Mouse (Mus musculus): ENCODE measurements around the gene Bend3.
A peak's percentile ranks its signal among the peaks of the same experiment; 100 is the strongest.

Gene Bend3

DNA sequence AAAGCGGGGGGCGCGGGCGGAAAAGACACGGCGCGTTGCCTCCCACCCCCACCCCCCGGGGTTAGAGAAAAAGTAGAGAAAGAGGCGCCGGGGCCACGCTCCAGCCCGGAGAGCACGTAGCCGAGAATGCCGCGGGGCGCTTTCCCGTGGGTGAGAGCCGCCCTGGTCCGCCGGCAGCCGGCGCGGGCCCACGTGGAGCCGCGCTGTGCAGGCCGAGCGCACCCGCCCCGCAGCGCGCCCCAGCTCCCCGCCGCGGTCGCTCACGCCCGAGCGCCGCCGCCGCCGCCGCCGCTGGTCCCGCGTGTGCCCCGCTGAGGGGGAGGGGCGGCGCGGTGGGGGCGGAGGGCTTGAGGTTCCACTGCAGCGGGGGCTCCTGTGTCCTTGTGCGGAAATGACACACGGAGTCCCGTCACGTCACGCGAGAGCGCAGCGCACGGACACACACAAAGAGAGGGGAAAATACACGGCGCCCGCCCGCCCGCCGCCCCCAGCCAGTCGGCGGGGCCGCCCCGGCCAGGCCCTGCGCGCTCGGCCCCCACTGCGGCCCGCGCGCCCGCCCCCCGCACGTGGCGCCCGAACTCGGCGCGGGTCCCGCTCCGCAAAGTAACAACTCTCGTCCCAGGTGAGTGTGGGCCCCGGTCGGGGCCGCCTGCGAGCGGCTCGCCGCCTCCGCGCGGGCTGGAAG lies at the start of gene Bend3:
Bend3 (plus strand) TSS at position 81 of the 685 bp plus-strand sequence.
- peak; percentile 22 for DNase-seq (ENCODE audit: extremely low read depth, insufficient read length, low spot score)

DNA sequence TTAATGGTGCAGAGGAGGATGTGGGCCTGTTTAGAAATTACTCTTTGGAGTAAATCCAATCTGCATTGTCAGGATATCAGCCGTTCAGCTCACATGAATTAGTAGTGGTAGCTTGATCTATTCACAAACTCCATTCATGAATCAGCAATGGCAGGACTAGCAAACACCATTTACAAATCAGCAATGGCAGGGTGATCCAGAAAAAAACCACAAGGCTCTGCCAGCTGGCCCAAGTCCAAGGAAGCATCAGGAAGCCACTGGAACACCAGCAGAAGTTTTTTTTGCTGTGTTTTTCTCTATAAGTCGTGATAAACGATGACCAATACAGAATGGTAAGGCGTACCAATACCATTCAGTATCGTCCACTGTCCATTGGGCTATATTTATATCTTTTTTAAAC lies 48.0 kb upstream of the Bend3 start:
- no peak for DNase-seq (ENCODE audit: extremely low read depth, insufficient read length, low spot score)

DNA sequence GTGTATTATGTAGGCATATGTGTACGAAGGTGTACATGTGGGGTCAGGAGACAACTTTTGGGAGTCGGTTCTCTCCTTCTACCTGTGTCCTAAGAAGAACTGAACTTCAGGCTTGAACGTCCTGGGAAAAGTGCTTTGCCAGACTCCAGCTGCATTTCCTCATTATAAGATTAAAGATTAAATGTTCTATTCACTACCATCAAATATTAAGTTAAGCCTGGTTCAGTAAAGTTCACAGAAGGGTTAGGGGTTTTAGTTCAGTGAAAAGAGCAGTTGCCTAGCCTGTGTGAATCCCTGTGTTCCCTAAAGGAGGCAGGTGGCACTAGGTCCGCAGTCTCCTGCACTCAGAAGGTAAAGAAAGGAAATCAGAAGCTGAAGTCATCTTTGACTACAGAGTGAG lies 44.3 kb upstream of the Bend3 start:
- no peak for DNase-seq (ENCODE audit: extremely low read depth, insufficient read length, low spot score)

DNA sequence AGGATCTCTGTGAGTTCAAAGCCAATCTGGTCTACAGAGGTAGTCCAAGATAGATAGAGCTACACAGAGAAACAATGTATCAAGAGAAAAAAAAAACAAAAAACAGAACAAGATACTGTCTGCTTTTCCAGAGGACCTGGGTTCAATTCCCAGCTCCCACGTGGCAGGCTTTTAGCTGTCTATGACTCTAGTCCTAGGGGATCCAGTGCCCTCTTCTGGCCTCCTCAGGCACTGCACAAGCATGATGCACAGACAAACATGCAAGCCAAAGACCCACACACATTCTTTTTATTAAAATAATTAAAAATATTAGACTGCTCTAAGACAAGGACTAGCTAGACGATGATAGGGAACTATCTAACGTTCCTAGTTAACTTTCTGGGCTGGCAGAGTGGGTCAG lies 42.9 kb upstream of the Bend3 start:
- DNase-seq (ENCODE audit: extremely low read depth, insufficient read length, low spot score), result no peak

DNA sequence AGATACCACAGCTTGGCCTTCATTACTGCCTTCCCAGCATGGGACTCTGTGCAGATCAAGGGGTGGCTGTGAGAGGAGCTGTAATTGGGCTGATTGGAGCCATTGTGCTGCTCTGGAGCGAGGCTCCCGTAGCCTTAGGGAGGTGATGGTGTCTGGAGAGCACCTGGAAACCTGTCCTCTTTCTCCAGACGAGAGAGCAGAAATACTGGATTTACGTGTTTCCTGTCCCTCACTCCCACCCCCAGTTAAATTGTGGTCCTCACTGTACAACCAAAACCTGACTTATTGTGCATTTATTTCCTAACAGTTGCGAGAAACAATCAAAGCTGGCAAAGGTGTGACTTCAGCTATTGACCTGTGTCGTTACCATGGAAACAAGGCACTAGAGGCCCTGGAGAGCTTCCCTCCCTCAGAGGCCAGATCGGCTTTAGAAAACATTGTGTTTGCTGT lies 39.1 kb upstream of the Bend3 start:
- DNase-seq (ENCODE audit: extremely low read depth, insufficient read length, low spot score), result no peak

DNA sequence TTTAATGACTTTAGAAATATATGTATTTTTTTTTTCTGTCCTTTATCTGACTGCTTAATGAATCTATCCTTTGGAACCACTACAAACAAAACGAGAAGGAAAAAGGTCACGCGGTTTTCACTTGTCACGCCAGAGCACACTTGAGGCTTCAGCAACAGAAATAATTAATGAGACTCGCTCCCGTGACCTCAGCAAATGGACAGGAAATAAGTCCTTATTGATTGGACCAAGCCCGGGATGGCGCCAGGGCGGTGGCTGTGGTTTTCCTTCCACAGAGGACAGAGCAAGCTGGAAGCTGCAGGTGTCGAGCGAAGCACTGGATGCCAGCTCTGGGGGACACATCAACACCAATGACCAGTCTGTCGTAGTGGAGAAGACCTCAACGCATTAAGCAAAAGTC lies 38.6 kb upstream of the Bend3 start:
- no peak for DNase-seq (ENCODE audit: extremely low read depth, insufficient read length, low spot score)

DNA sequence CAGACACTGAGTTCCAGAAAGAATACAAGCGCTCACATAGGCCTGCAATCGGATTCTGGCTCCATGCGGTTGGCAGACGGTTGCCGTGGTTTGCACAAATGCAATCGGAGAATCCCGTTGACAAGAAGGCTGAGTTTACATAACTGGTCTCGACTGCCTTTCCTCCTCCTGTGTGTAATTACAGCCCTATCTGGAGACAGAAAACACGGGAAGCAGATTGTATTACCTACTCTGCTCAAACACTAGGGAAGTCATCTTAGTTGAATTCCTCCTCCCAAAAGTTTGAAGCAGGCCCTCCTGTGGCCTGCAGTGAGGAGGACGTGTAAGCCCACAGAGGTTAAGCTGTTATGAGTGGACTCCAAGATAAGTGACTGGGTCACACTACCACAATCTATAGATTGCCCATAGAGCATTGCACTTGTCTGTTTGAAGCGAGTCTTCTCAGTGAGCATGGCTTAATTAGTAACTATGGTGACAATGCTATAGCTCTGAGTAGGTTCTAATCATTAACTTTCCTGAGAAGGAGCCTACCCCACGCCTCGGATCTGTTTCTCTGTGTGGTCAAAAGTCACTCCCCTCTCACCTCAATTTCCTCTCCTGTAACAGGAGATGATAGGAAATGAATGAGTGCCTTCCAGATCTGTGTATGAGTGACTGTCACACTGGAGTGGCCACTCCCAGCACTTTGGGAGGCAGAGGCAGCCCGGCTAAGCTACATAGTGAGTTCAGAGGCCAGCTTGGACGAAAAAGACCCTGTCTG lies 37.5 kb upstream of the Bend3 start:
- no peak for DNase-seq (ENCODE audit: extremely low read depth, insufficient read length, low spot score)

DNA sequence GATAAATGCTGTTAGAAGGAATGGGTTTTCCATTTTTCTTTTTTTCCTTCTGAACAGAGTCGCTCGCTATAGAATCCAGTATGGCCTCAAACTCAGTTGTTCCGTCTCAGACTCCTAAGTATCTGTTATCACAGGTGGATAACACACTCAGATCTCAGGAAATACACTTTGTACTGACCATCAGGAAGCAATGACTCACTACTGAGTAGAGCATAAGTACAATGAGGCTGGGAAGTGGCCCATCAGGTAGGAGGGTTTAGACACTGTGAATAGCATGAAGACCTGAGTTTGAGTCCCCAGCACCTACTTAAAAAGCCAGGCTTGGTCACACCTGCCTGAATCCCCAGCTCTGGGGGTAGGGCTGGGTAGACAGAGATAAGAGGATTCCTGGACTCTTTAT lies 30.0 kb upstream of the Bend3 start:
- no peak for DNase-seq (ENCODE audit: extremely low read depth, insufficient read length, low spot score)

DNA sequence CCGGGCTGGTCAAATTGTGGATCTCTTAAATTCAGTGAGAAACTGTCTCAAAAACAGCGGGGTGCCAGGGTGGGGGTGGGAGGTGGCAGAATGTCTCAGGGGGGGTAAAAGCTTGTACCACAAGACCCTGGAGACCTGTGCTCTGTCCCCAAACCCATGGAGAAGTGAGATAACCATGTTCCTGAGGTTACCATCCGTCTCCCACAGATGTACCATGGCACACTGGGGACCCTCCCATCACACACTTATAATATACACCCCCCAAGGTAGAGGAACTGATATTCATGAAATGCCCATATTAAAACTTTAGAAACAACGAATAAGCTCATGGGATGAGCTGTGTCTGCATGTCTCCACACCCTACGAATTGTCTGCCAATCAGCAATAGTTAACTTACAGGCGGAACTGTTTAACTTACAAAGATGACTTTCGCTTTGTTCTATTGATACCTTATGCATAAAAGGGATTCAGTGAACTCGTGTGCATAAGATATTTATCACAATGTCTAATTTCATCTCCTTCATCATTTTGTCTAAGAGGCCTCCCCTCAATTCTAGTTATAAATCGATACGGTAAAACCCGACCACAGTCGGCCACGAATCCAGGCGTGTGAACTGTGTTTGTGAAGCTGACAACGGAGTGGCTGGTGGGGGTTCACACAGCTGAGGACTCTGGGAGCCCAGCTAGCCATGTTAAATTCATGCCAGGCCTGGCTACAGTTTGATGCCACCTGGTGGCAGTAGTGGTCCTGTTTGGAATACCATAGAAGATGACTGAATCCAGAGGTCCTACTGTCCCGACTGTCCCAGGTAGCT lies 26.6 kb upstream of the Bend3 start:
- peak; percentile 41 for DNase-seq (ENCODE audit: extremely low read depth, insufficient read length, low spot score)

DNA sequence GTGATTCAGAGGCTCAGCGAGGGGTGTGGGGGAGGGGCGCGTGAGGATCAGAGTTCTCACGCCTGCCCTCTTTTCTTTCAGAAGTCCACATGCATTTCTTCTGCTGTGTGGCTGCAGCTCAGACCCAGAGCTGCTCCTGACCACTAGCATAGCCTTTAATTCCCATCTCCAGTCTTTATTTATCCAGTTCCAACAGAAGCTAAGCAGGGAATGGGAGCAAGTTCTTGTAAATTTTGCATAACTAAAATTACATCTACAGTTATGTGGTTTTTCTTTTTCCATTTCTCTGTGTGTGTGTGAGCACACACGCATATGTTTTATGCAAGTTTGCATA lies 26.0 kb upstream of the Bend3 start:
- no peak for DNase-seq (ENCODE audit: extremely low read depth, insufficient read length, low spot score)

DNA sequence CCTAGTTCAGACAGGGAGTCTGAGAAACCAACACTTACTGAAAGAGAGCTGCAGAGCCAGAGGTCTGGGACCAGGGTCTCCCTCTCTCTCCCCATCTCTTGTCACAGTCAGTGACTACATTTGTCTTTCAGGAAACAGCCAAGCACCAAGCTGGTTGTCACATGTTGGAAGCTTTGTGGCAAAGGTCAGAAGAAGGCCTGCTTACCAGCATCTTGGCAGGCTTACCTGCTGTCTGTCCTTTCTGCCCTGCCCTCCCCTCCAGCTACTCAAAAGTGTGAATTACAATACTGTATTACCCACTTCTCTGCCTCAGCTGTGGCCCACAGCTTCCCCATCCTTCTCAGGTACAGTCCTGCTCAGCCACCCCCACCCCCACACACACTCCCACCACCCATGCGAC lies 24.4 kb upstream of the Bend3 start:
- no peak for DNase-seq (ENCODE audit: extremely low read depth, insufficient read length, low spot score)

DNA sequence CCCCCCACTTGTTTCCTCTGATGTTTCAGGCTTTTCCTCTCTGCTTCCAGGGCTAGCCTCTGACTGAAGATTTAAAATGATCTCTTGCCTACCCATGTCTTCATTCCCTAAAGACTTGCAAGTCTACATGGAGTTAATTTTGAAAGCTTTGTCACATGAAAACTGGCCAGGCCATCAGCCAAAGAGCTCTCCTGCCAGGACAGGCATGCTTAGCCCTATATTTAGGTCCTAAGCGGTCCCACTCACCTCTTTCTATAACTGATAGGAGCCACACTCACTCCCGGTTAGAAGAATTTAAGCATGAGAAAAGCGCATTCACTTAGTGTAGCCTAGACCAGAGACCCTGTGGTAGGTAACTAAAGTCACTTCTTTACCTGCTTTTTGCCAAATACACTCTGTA lies 24.0 kb upstream of the Bend3 start:
- DNase-seq (ENCODE audit: extremely low read depth, insufficient read length, low spot score), result no peak

DNA sequence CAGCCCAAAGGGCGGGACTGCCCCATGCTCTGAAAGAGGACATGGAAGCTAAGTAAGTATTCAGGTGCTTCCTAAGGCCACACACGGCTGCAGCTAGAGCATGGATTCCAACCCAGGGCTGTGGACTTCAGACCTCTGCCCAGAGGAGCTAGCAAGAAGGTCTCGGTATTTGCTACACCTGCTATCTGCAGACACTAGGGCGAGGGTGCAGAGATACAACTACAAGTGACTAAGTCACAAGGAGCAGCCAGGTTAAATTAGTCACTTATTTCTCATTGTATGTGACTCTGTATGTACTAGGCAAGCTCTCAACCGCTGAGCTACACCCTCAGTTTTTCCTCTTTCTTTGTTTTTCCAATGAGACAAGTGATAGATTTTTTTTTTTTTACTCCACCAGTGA lies 15.8 kb upstream of the Bend3 start:
- DNase-seq (ENCODE audit: extremely low read depth, insufficient read length, low spot score), result no peak

DNA sequence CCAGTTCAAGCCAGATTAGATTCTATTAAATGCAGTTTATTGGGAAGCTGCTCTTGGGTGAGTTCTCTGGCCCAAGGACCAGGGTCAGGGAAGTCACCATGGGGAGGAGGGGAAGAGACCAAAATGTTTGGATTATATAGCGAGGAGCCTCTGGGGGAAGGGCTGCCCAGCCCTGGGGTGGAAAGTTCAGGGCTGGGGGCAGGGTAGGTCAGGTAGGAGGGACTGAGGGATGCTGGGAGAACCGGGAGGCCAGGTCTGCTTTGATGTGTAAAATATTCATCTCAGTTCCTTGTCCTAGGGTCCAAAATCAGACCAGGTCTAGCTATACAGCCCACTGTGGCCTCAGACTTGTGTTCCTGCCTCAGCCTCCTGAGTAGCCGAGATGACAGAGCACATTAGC lies 15.4 kb upstream of the Bend3 start:
- no peak for DNase-seq (ENCODE audit: extremely low read depth, insufficient read length, low spot score)

DNA sequence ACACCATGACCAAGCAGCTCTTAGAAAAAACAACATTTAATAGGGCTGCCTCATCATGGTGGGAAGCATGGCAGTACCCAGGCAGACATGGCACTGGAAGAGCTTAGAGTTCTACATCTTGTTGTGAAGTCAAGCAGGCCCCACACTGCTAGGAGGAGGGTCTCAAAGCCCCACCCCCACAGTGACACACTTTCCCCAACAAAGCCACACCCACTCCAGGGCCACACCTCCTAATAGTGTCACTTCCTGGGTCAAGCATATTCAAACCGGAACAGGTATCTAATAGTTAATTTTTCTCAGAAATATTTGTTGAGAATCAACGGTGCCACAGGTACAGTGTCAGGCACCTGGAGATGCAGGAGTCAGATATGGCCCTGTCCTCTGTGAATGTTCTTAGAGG lies 12.4 kb upstream of the Bend3 start:
- no peak for DNase-seq (ENCODE audit: extremely low read depth, insufficient read length, low spot score)

DNA sequence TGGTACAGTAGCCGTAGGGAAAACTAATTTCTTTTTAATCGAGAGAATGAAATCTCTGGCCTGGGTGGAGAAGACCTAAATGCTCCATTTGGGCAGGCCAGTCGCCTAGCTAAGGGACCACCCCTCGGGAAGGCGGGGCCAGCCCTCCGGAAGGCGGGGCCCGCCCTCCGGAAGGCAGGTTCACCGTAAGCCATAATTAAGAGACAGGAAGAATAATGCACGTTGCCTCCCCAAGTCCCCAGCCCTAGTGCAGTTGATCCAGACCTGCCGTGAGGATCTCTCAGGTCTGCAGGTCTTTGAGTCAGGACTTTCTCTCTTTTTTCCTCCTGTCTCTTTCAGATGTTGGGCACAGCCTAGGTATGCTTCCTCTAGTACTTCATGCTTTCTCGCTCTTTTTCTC lies 11.0 kb upstream of the Bend3 start:
- no peak for DNase-seq (ENCODE audit: extremely low read depth, insufficient read length, low spot score)

DNA sequence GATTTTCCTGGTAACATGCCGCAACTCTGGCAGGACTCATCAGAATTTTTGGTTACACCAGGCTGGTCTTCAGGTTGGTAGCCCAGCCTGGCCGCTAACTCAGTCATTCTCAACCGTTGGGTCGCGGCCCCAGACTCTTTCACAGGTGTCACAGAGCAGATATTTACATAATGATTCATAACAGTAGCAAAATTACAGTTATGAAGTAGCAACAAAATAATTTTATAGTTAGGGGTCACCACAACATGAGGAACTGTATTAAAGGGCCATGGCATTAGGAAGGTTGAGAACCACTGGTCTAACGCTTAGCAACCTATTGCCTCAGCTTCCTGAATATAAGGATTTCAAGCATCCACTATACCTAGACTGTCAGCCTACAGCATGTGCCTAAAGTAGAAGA lies 10.3 kb upstream of the Bend3 start:
- no peak for DNase-seq (ENCODE audit: extremely low read depth, insufficient read length, low spot score)

DNA sequence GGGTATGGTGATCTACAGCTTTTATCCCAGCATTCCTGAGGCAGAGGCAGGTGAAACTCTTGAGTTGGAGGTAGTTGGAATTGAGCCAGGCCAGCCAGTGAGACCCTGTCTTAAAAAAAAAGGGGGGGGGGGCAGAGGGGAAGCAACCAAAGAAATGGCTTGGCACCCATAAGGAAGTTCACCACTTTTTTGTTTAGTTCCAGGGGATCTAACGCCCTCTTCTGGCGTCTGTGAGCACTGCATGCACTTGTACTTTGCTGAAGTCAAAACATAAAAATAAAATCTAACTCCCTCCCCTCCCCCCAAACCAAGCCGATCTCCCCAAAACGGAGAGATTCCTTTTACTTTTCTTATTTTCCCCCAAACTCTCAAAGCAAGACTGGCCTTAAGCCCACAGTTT lies 3.3 kb upstream of the Bend3 start:
- no peak for DNase-seq (ENCODE audit: extremely low read depth, insufficient read length, low spot score)

DNA sequence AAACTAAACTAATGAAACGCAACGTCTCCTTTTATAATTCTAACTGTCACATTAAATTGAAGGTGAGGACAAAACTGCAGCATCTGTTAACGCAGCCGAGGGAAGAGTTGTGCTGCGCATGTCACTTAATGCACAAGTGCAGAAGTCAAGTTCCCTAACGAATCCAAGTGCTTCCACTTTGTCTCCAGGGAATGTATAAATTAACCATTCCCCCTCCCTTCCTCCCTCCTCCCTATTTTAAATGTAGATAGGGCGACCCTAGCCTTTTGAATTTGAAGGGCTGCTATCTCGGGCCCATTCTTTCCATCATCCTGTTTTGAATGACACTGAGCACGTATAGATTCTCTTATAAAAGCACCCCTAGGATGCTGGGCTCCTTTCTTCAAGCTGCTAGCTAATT lies 1.2 kb upstream of the Bend3 start:
- no peak for DNase-seq (ENCODE audit: extremely low read depth, insufficient read length, low spot score)

DNA sequence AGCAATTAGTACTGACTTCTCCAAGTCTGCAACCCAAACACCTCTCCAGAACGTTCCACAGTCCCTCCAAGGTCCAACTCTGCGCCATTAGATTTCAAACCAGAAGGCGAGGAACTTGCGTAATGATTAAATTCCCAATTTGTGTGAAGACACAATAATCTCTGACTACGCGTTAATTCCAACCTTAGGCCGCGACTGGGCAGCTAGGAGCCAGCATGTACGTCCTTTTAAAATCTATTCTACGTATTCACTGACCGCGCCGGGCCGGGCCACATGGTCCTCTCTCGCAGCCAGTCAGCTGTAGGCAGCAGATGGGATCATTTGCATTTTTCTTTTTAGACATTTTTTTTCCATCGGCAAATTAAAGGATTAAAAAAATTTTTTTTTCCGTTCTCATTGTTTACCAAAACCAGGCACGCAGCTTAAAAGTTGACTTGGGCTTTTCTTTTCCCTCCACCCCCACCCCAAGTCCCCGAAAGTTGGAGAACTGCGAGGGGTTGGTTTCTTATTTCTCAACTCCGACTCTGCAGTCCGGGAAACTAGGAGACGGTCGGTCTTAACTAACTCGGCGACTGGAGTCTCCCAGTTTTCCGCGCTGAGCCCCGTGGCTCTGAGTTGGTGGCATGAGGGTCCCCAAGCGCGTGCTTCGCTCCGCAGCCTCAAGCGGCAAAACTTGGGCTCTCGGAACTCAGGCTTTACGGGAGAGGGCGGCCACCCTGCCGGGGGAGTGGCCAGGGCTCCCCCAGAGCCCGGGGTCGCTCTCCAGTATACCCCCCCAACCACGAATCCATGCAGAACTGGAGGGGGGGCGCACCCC lies 558 bp upstream of the Bend3 start:
- peak; percentile 32 for DNase-seq (ENCODE audit: extremely low read depth, insufficient read length, low spot score)

Measured in 3134 (cell line).